Mouse (Mus musculus) E14TG2a.4 (cell line): Measurements from ENCODE around the gene Tbc1d20.

Source experiments
- CTCF ChIP-seq: conservative IDR thresholded peaks from 2 replicates; pipeline ENCODE4 v1.5.1; 2014; ENCODE audit warnings: low read length
- NANOG ChIP-seq: IDR thresholded peaks from 2 replicates; pipeline ENCODE4 v1.6.1; 2014; ENCODE audit warnings: borderline replicate concordance, low read length, mixed read lengths
- POU5F1 ChIP-seq: IDR thresholded peaks from 2 replicates; pipeline ENCODE4 v1.6.1; 2014; ENCODE audit warnings: low read length, borderline replicate concordance

DNA sequence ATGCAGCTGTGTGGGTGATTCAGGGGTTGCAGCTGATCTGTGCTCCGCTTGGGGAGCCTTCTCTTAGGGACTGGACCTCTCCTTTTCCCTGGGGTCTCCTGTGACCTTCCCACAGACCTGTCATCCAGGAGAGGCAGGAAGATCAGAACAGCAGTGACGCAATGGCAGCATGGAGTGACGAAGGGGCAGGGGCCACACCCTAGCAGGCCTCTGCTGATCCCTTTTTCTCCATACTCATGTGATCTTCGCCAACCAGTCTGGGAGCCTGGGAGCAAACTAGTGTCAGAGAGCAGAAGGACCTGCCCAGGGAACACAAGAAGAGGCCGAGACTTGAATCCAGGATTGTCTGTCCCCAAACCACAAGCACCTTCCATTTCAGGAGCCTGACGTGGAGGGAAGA is 55.6 kb downstream of the Tbc1d20 start:
- TF ChIP-seq CTCF (no peak), NANOG (no peak), POU5F1 (no peak)
